Mouse (Mus musculus) ES-Bruce4 (cell line): ENCODE data around the gene B230217C12Rik.

ENCODE experiments used
- CTCF ChIP-seq: IDR thresholded peaks from one replicate; pipeline ENCODE4 v1.8.1; 2011; ENCODE audit warnings: low read depth, low read length
- POLR2A ChIP-seq: IDR thresholded peaks from one replicate; pipeline ENCODE4 v1.8.1; 2011; ENCODE audit warnings: low read length; ENCODE audit not compliant: insufficient read depth

DNA sequence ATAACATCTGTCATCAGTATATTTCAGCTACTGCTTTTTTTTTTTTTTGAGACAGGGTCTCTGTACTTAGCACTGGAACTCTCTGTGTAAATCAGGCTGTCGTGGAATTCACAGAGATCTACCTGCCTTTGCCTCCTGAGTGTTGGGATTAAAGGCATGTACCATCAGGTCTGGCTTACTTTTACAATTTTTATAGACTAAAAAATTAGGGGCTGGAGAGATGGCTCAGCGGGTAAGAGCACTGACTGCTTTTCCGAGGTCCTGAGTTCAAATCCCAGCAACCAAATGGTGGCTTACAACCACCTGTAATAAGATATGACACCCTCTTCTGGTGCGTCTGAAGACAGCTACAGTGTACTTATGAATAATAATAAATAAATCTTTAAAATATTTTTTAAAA, 39.8 kb downstream of the B230217C12Rik start:
- TF ChIP-seq POLR2A, result no peak
- TF ChIP-seq CTCF, result no peak
